Mouse (Mus musculus): ENCODE data around the gene H2-K1. TPM values are rescaled to one million over a fixed set of nuclear protein-coding genes. Genes with fewer than 3 reads are reported as not detected.

The H2-K1 gene
- polyA plus RNA-seq, 1 experiment: 5,070 TPM

DNA sequence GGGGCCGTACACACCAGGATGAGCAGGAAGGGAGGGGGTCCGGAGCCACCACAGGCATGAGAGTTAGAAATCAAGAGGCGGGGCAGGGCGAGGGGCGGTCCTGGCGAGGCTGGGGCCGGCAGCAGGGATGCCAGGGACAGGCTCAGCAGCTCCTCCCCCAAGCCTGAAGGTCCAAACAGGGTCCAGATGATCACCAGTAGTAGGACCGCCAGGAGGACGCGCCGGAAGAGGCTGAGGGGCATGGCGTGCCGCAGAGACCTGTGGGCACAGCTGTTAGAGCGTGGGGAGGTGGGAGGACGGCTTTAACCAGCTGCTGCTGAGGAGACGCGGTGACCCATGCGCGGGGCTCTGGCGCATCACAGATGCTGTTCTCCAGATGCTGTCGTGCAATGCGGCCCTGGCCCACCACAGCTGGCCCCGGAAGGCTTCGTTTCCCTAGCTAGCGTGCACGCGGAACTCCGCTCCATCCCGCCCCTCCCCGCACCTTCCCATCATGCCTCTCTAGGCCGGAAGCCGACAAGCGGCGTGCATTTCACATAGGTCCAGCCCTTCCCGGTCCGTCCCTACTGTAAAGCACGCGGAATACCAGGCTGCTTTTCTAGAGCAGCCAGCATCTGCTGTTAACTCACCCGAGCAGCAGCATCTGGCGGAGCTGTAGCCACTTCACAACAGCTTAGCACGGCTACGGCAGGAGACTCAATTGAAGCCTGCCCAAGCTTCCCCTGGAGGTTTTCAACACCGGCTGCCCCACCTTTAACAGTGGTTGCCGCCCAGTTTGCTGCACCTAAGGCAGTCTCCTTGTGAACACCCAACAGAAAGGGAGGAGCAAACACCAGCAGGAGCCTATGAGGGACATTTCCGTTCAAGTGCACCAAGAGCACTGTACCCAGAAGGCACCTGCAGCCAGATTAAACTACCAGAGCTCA lies 48.9 kb downstream of the H2-K1 start, which contains the start of gene B3galt4:
B3galt4 (minus strand) TSS at position 468 of the 926 bp plus-strand sequence.
- H3K4me1 ChIP-seq (ENCODE audit: control insufficient read depth, insufficient read depth, insufficient read length): peaks cover 21% of the 10 kb centered on the region
- WGBS: 1% methylated on average over 45 of the region's 45 CpGs
- peaks cover 18% of the 10 kb centered on the region for H3K36me3 ChIP-seq (ENCODE audit: control insufficient read depth, insufficient read depth, low read length)
- TF ChIP-seq POLR2A (IDR thresholded peaks at IDR 0.05; ENCODE audit: low read depth, low read length) (peak; percentile 88), CTCF (IDR thresholded peaks at IDR 0.05; ENCODE audit: extremely low read depth, insufficient read depth, insufficient read length, insufficient replicate concordance) (no peak)
- peak within 1 kb of the TSS; percentile 91 for H3K27ac ChIP-seq (ENCODE audit: insufficient read depth, low read length)
- no peaks in the 10 kb centered on the region for H3K27me3 ChIP-seq (ENCODE audit: control insufficient read depth, insufficient read depth, low read length)
- peak within 1 kb of the TSS; percentile 73 for H3K4me3 ChIP-seq (ENCODE audit: extremely low read depth, insufficient read depth, insufficient read length)
- peak; percentile 47 to 77 for DNase-seq (ENCODE audit: low read depth in 1 of 2, low spot score in 2 of 2)

DNA sequence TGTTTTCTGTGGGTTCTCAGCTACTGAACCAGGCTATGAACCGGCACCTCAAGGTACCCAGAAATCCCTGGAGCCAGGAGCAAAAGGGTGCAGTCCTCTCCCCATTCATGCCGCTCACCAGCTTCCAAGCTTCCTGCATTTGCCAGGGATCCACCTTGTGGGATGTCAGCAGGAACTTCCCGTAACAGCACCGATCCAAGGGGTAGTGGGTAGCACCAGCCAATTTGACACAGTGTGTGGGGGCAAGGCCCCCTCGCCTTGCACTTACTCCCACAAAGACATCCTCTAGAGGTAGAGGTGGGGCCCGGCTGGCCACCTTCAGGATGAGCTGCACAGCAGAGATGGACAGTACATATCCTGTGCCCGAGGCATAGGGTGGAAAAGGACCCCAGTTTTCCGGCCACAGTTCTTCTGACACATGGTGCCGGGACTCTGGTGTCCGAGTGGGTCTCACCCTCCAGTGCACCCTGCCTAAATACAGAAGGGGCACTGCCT lies 50.0 kb downstream of the H2-K1 start:
- Histone ChIP-seq H3K27ac (ENCODE audit: insufficient read depth, low read length) (peak overlapping the region; percentile 91; the same call in 1 of the 2 replicates), H3K4me1 (ENCODE audit: control insufficient read depth, insufficient read depth, insufficient read length) (peaks cover 21% of the 10 kb centered on the region), H3K36me3 (ENCODE audit: control insufficient read depth, insufficient read depth, low read length) (peaks cover 18% of the 10 kb centered on the region), H3K27me3 (ENCODE audit: control insufficient read depth, insufficient read depth, low read length) (no peaks in the 10 kb centered on the region), H3K4me3 (ENCODE audit: extremely low read depth, insufficient read depth, insufficient read length) (peak overlapping the region; percentile 73; the same call in 1 of the 2 replicates)
- WGBS: 83% methylated on average over 10 of the region's 10 CpGs
- no peak for TF ChIP-seq CTCF (IDR thresholded peaks at IDR 0.05; ENCODE audit: extremely low read depth, insufficient read depth, insufficient read length, insufficient replicate concordance)
- DNase-seq (ENCODE audit: low read depth in 1 of 2, low spot score in 2 of 2): no peak

DNA sequence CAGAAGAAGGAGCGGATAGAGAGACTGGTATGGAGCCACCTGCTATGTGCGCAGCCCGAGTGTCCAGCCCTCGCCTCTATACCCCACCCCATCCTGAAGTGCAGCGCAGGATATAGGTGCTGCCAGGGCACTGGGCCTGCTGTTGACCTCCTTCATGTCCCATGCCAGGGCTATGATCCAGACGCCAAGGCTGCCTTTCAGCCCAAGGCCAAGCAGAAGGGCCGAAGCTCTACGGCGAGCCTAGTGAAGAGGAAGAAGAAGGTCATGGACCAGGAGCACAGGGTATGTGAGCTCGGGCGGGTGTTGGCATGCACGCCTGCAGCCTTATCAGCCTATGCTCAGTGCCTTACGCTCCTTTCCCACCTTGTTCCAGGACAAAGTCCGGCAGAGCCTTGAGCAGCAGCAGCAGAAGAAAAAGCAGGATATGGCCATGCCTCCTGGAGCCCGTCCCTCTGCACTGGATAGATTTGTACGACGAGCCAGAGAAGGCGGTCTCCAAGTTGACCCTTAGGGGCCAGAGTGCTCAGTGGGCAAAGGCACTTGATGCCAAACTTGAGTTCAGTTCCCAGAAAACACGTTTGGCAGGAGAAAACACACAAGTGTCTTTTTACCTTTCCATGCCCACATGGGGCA lies 51.1 kb downstream of the H2-K1 start:
- Histone ChIP-seq H3K27ac (ENCODE audit: insufficient read depth, low read length) (peak overlapping the region; percentile 9; the same call in 1 of the 2 replicates), H3K4me3 (ENCODE audit: extremely low read depth, insufficient read depth, insufficient read length) (no peak overlapping the region), H3K27me3 (ENCODE audit: control insufficient read depth, insufficient read depth, low read length) (no peaks in the 10 kb centered on the region), H3K36me3 (ENCODE audit: control insufficient read depth, insufficient read depth, low read length) (peaks cover 26% of the 10 kb centered on the region), H3K4me1 (ENCODE audit: control insufficient read depth, insufficient read depth, insufficient read length) (peaks cover 21% of the 10 kb centered on the region)
- TF ChIP-seq POLR2A (IDR thresholded peaks at IDR 0.05; ENCODE audit: low read depth, low read length): no peak
- no peak for TF ChIP-seq CTCF (IDR thresholded peaks at IDR 0.05; ENCODE audit: extremely low read depth, insufficient read depth, insufficient read length, insufficient replicate concordance)
- DNase-seq (ENCODE audit: low read depth in 1 of 2, low spot score in 2 of 2): no peak
- 92% methylated on average over 19 of the region's 19 CpGs for WGBS

DNA sequence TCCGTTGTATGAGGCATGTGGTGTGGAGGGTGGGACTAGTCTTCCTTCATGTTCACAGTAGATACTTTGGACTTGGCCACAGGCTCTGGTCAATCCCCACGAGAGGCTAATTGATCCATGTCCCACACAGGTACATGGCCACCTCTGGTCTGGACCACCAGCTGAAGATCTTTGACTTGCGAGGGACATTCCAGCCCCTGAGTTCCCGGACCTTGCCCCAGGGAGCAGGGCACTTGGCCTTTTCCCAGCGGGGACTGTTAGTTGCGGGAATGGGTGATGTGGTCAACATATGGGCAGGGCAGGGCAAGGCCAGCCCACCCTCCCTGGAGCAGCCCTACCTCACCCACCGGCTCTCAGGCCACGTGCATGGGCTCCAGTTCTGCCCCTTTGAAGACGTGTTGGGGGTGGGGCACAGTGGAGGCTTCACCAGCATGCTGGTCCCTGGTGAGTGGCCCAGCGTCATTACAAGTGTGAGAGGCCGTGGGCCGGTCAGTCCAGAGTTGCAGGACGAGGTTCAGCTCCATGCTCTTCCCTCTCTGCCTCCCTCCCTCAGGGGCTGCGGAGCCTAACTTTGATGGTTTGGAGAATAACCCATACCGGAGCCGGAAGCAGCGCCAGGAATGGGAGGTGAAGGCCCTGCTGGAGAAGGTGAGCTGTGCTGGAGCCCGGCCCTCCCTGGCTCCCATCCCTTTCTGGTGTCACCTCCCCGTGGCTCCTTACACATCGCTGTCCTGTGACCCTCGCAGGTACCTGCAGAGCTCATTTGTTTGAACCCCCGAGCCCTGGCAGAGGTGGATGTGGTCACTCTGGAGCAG lies 51.9 kb downstream of the H2-K1 start:
- H3K4me3 ChIP-seq (ENCODE audit: extremely low read depth, insufficient read depth, insufficient read length): no peak overlapping the region
- peaks cover 21% of the 10 kb centered on the region for H3K4me1 ChIP-seq (ENCODE audit: control insufficient read depth, insufficient read depth, insufficient read length)
- no peak for DNase-seq (ENCODE audit: low read depth in 1 of 2, low spot score in 2 of 2)

DNA sequence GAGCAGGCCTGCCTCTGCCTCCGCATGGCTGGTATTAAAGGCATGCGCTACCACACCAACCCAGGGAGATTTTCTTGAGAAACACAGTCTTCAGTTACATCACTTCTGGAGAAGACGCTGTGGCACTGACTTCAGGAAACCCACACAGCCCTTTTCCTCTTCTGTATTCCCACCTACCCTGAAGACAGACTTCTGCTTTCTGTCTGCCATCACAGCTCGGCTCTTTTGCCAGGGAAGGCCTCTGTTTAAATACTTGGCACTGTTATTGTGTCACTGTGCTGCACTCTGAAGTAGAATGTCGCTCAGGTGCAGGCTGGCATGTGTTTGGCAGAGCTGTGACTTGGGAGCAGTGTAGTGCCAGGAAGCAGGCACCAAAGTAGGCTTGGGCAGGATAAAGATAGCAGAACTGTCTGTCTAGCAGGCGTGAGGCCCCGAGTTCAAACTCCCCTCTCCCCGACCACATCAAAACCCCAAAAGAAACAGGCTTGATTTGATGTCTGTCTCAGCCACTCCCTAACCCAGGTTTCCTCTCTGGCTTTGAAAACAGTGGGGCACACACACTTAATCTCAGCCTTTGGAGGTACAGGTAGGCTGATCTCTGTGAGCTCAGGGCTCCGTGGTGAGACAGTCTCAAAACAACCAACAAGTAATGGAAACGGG lies 52.6 kb downstream of the H2-K1 start:
- TF ChIP-seq CTCF (IDR thresholded peaks at IDR 0.05; ENCODE audit: extremely low read depth, insufficient read depth, insufficient read length, insufficient replicate concordance) (no peak), POLR2A (IDR thresholded peaks at IDR 0.05; ENCODE audit: low read depth, low read length) (no peak)
- H3K27ac ChIP-seq (ENCODE audit: insufficient read depth, low read length): peak overlapping the region; percentile 78
- 36% methylated on average over 10 of the region's 10 CpGs for whole genome bisulfite sequencing
- H3K27me3 ChIP-seq (ENCODE audit: control insufficient read depth, insufficient read depth, low read length): no peaks in the 10 kb centered on the region
- peaks cover 17% of the 10 kb centered on the region for H3K4me1 ChIP-seq (ENCODE audit: control insufficient read depth, insufficient read depth, insufficient read length)
- no peak overlapping the region for H3K4me3 ChIP-seq (ENCODE audit: extremely low read depth, insufficient read depth, insufficient read length)
- H3K36me3 ChIP-seq (ENCODE audit: control insufficient read depth, insufficient read depth, low read length): peaks cover 21% of the 10 kb centered on the region
- DNase-seq (ENCODE audit: low read depth in 1 of 2, low spot score in 2 of 2): peak in 1 of 2 experiments; percentile 39

More for the DNA sequence above, 51.9 kb downstream of the H2-K1 start:
- H3K27ac ChIP-seq (ENCODE audit: insufficient read depth, low read length): peak overlapping the region; percentile 78
- WGBS: 86% methylated on average over 22 of the region's 22 CpGs
- TF ChIP-seq POLR2A (IDR thresholded peaks at IDR 0.05; ENCODE audit: low read depth, low read length): no peak
- TF ChIP-seq CTCF (IDR thresholded peaks at IDR 0.05; ENCODE audit: extremely low read depth, insufficient read depth, insufficient read length, insufficient replicate concordance): no peak
- H3K27me3 ChIP-seq (ENCODE audit: control insufficient read depth, insufficient read depth, low read length): no peaks in the 10 kb centered on the region
- H3K36me3 ChIP-seq (ENCODE audit: control insufficient read depth, insufficient read depth, low read length): peaks cover 27% of the 10 kb centered on the region

Other genes with a start within 250 kb of the H2-K1 start
- gene Rab11b, start 239.8 kb downstream of the H2-K1 start, polyA plus RNA-seq (2012; rRNA removed): 225 and 270 TPM in 2 replicates
- gene Angptl4, start 218.5 kb downstream of the H2-K1 start, polyA plus RNA-seq (2012; rRNA removed): 15.6 and 21.5 TPM in 2 replicates
- gene Kank3, start 189.8 kb downstream of the H2-K1 start, polyA plus RNA-seq (2012; rRNA removed): 56.8 and 74.6 TPM in 2 replicates
- 746 and 860 TPM in 2 replicates for gene Rps28, start 175.8 kb downstream of the H2-K1 start, polyA plus RNA-seq (2012; rRNA removed)
- 158 and 201 TPM in 2 replicates for gene Ndufa7, start 175.8 kb downstream of the H2-K1 start, polyA plus RNA-seq (2012; rRNA removed)
- 11.6 and 19.2 TPM in 2 replicates for gene Cd320, start 157.3 kb downstream of the H2-K1 start, polyA plus RNA-seq (2012; rRNA removed)
- gene Gm7029, start 126.5 kb downstream of the H2-K1 start, polyA plus RNA-seq (2012; rRNA removed): 3.2 and 9.3 TPM in 2 replicates
- gene Kifc1, start 109.7 kb downstream of the H2-K1 start, polyA plus RNA-seq (2012; rRNA removed): 11.5 and 15.3 TPM in 2 replicates
- gene Platr17, start 95.2 kb downstream of the H2-K1 start, polyA plus RNA-seq (2012; rRNA removed): 0.47 and 0.68 TPM in 2 replicates
- gene Daxx, start 90.9 kb downstream of the H2-K1 start, polyA plus RNA-seq (2012; rRNA removed): 56.8 and 65.6 TPM in 2 replicates
- 188 and 240 TPM in 2 replicates for gene Tapbp, start 84.4 kb downstream of the H2-K1 start, polyA plus RNA-seq (2012; rRNA removed)
- gene Zbtb22, start 84.4 kb downstream of the H2-K1 start, polyA plus RNA-seq (2012; rRNA removed): 62.9 and 122 TPM in 2 replicates
- 234 and 301 TPM in 2 replicates for gene Rgl2, start 70.8 kb downstream of the H2-K1 start, polyA plus RNA-seq (2012; rRNA removed)
- gene Pfdn6, start 60.0 kb downstream of the H2-K1 start, polyA plus RNA-seq (2012; rRNA removed): 13.8 and 16.0 TPM in 2 replicates
- 20.5 and 26.7 TPM in 2 replicates for gene Wdr46, start 59.7 kb downstream of the H2-K1 start, polyA plus RNA-seq (2012; rRNA removed)
- 18.9 and 20.6 TPM in 2 replicates for gene B3galt4, start 48.9 kb downstream of the H2-K1 start, polyA plus RNA-seq (2012; rRNA removed)
- 58.0 and 73.2 TPM in 2 replicates for gene Vps52, start 44.5 kb downstream of the H2-K1 start, polyA plus RNA-seq (2012; rRNA removed)
- 476 and 550 TPM in 2 replicates for gene Rps18, start 44.3 kb downstream of the H2-K1 start, polyA plus RNA-seq (2012; rRNA removed)
- 52.0 and 61.3 TPM in 2 replicates for gene Ring1, start 24.3 kb upstream of the H2-K1 start, polyA plus RNA-seq (2012; rRNA removed)
- 122 and 202 TPM in 2 replicates for gene H2-Ke6, start 27.7 kb upstream of the H2-K1 start, polyA plus RNA-seq (2012; rRNA removed)
- gene Slc39a7, start 31.3 kb upstream of the H2-K1 start, polyA plus RNA-seq (2012; rRNA removed): 86.8 and 99.4 TPM in 2 replicates
- 76.9 and 99.7 TPM in 2 replicates for gene Rxrb, start 31.5 kb upstream of the H2-K1 start, polyA plus RNA-seq (2012; rRNA removed)
- gene Col11a2, start 39.1 kb upstream of the H2-K1 start, polyA plus RNA-seq (2012; rRNA removed): 4.7 and 6.4 TPM in 2 replicates
- gene H2-Oa, start 92.0 kb upstream of the H2-K1 start, polyA plus RNA-seq (2012; rRNA removed): 228 and 326 TPM in 2 replicates
- 302 and 363 TPM in 2 replicates for gene H2-DMa, start 119.2 kb upstream of the H2-K1 start, polyA plus RNA-seq (2012; rRNA removed)
- 97.9 and 112 TPM in 2 replicates for gene Brd2, start 122.3 kb upstream of the H2-K1 start, polyA plus RNA-seq (2012; rRNA removed)
- gene H2-DMb2, start 143.0 kb upstream of the H2-K1 start, polyA plus RNA-seq (2012; rRNA removed): 456 and 587 TPM in 2 replicates
- 322 and 426 TPM in 2 replicates for gene H2-DMb1, start 152.7 kb upstream of the H2-K1 start, polyA plus RNA-seq (2012; rRNA removed)
- gene Tap1, start 187.2 kb upstream of the H2-K1 start, polyA plus RNA-seq (2012; rRNA removed): 144 and 178 TPM in 2 replicates
- 159 and 225 TPM in 2 replicates for gene Psmb9, start 187.4 kb upstream of the H2-K1 start, polyA plus RNA-seq (2012; rRNA removed)
- 260 and 307 TPM in 2 replicates for gene Psmb8, start 197.4 kb upstream of the H2-K1 start, polyA plus RNA-seq (2012; rRNA removed)
- gene Tap2, start 203.2 kb upstream of the H2-K1 start, polyA plus RNA-seq (2012; rRNA removed): 83.0 and 111 TPM in 2 replicates
- 318 and 334 TPM in 2 replicates for gene H2-Ob, start 238.6 kb upstream of the H2-K1 start, polyA plus RNA-seq (2012; rRNA removed)

Measured in spleen, adult 2 months (tissue).